Mouse (Mus musculus) left cerebral cortex, adult 9 months (tissue): ENCODE data around the gene Map7d1.

Experiments
- DNase-seq, 2 experiments: peaks; one replicate each; pipeline ENCODE4 v3.0.0; 2022; ENCODE audit warnings: low spot score in 2 of 2

The Map7d1 gene

GRCm38 (mm10) chr4:126256131-126256791 lies at the start of gene Map7d1:
Gene Map7d1, minus strand, starts transcription at chr4:126256343.
- peak in 1 of 2 experiments; percentile 83 for DNase-seq

- DNase-seq, result no peak
Measured at GRCm38 (mm10) chr4:126305428-126305827, 49.3 kb upstream of the Map7d1 start.

- DNase-seq, result no peak
Measured at GRCm38 (mm10) chr4:126303877-126304276, 47.7 kb upstream of the Map7d1 start.

GRCm38 (mm10) chr4:126301584-126302309 lies 45.6 kb upstream of the Map7d1 start:
- DNase-seq, result no peak

- no peak for DNase-seq
Measured at GRCm38 (mm10) chr4:126300916-126301583, 44.9 kb upstream of the Map7d1 start.

GRCm38 (mm10) chr4:126296617-126297101 lies 40.5 kb upstream of the Map7d1 start:
- no peak for DNase-seq

- DNase-seq, result no peak
Measured at GRCm38 (mm10) chr4:126295937-126296336, 39.8 kb upstream of the Map7d1 start.

- no peak for DNase-seq
Measured at GRCm38 (mm10) chr4:126295152-126295551, 39.0 kb upstream of the Map7d1 start.

GRCm38 (mm10) chr4:126291196-126291595 lies 35.1 kb upstream of the Map7d1 start:
- DNase-seq, result no peak

- no peak for DNase-seq
Measured at GRCm38 (mm10) chr4:126290314-126290713, 34.2 kb upstream of the Map7d1 start.

- DNase-seq, result no peak
Measured at GRCm38 (mm10) chr4:126288085-126288666, 32.0 kb upstream of the Map7d1 start.

GRCm38 (mm10) chr4:126287302-126287995 lies 31.3 kb upstream of the Map7d1 start:
- DNase-seq, result no peak

GRCm38 (mm10) chr4:126286492-126286891 lies 30.3 kb upstream of the Map7d1 start, which contains the start of gene Col8a2:
Gene Col8a2, plus strand, starts transcription at chr4:126286793.
- DNase-seq, result no peak

- DNase-seq, result no peak
Measured at GRCm38 (mm10) chr4:126283582-126283981, 27.4 kb upstream of the Map7d1 start.

- no peak for DNase-seq
Measured at GRCm38 (mm10) chr4:126281706-126282105, 25.6 kb upstream of the Map7d1 start.

- DNase-seq, result no peak
Measured at GRCm38 (mm10) chr4:126278961-126279360, 22.8 kb upstream of the Map7d1 start.

- no peak for DNase-seq
Measured at GRCm38 (mm10) chr4:126278565-126278915, 22.4 kb upstream of the Map7d1 start.

- DNase-seq, result no peak
Measured at GRCm38 (mm10) chr4:126277906-126278564, 21.9 kb upstream of the Map7d1 start.

- no peak for DNase-seq
Measured at GRCm38 (mm10) chr4:126275681-126276131, 19.6 kb upstream of the Map7d1 start.

- DNase-seq, result no peak
Measured at GRCm38 (mm10) chr4:126275081-126275480, 18.9 kb upstream of the Map7d1 start.

- DNase-seq, result peak in 1 of 2 experiments; percentile 49
Measured at GRCm38 (mm10) chr4:126273753-126274152, 17.6 kb upstream of the Map7d1 start.
